Mouse (Mus musculus) stomach, embryonic 16.5 days (tissue): ENCODE data around the gene Vwa2. TPM values are rescaled to one million over a fixed set of nuclear protein-coding genes. Genes with fewer than 3 reads are reported as not detected.
A peak's percentile ranks its signal among the peaks of the same experiment; 100 is the strongest.

Experiments
- ATAC-seq: fragments of 200-750 bp; cut with Nextera tagmentation; 2 replicates; pipeline ENCODE4 v1.8.0; 2017; ENCODE audit warnings: moderate number of reproducible peaks, moderate TSS enrichment; ENCODE audit not compliant: insufficient read depth, low FRiP score
- H3K27ac ChIP-seq: fragments of 300-500 bp; sonication (generic); 2 replicates; pipeline ENCODE4 v1.5.1; 2014; ENCODE audit warnings: low read length
- H3K27me3 ChIP-seq: fragments of 300-500 bp; sonication (generic); 2 replicates; pipeline ENCODE4 v1.6.1; 2014; ENCODE audit warnings: low read length, control low read depth, mixed read lengths; ENCODE audit not compliant: control insufficient read depth, insufficient read depth
- H3K36me3 ChIP-seq: fragments of 300-500 bp; sonication (generic); 2 replicates; pipeline ENCODE4 v1.6.1; 2014; ENCODE audit warnings: low read length; ENCODE audit not compliant: control insufficient read depth, insufficient read depth
- H3K4me1 ChIP-seq: fragments of 300-500 bp; sonication (generic); 2 replicates; pipeline ENCODE4 v1.6.1; 2014; ENCODE audit warnings: low read length, control low read depth, mixed read lengths; ENCODE audit not compliant: control insufficient read depth, insufficient read depth
- H3K4me2 ChIP-seq: fragments of 300-500 bp; sonication (generic); 2 replicates; pipeline ENCODE4 v1.6.1; 2014; ENCODE audit warnings: low read depth, low read length, mixed read lengths
- H3K4me3 ChIP-seq: fragments of 300-500 bp; sonication (generic); replicated peaks from 2 replicates; pipeline ENCODE4 v1.5.1; 2014; ENCODE audit warnings: mild to moderate bottlenecking, low read length
- H3K9ac ChIP-seq: fragments of 300-500 bp; sonication (generic); 2 replicates; pipeline ENCODE4 v1.6.1; 2014; ENCODE audit warnings: low read length
- H3K9me3 ChIP-seq: fragments of 300-500 bp; sonication (generic); replicated peaks from 2 replicates; pipeline ENCODE4 v1.6.1; 2016; ENCODE audit warnings: low read length, control low read depth; ENCODE audit not compliant: control insufficient read depth
- WGBS: fragments of 180-500 bp; shearing (Covaris S2); extraction: QIAGEN DNeasy Blood & Tissue Kit; methylation state at CpG from one replicate; pipeline ENCODE4 v1.1.7; 2014; 5-methylcytosine and 5-hydroxymethylcytosine counted together
- polyA plus RNA-seq: library from polyadenylated mRNA; unstranded; fragments of >200 nt; fragmentation: Nextera tagmentation; extraction: Ambion mirVana; gene quantifications from 2 replicates; pipeline ENCODE4 v1.2.1, GENCODE M21; 2015

Gene Vwa2
- polyA plus RNA-seq, 1 experiment from 2014 or later: 2.9 TPM

GRCm38 (mm10) chr19:56959601-56960000, 85.6 kb downstream of the Vwa2 start:
- Histone ChIP-seq H3K9ac (no peak overlapping the region; the same call in 1 of the 2 replicates), H3K9me3 (no peaks in the 10 kb centered on the region), H3K27me3 (no peaks in the 10 kb centered on the region), H3K4me3 (no peak overlapping the region), H3K36me3 (no peaks in the 10 kb centered on the region), H3K4me2 (no peak overlapping the region), H3K4me1 (peaks cover 25% of the 10 kb centered on the region), H3K27ac (peak overlapping the region; percentile 75)
- no peak for ATAC-seq
- 62% methylated on average over 3 of the region's 3 CpGs for WGBS

Other genes starting within 250 kb of the Vwa2 start
- 0.34 and 0.44 TPM in 2 replicates for gene Adrb1, start 152.1 kb upstream of the Vwa2 start, polyA plus RNA-seq
- 19.3 and 20.3 TPM in 2 replicates for gene Ccdc186, start 52.1 kb upstream of the Vwa2 start, polyA plus RNA-seq
- gene Tdrd1, start 48.0 kb upstream of the Vwa2 start, polyA plus RNA-seq: 3.0 and 3.1 TPM in 2 replicates
- 23.1 and 23.9 TPM in 2 replicates for gene Afap1l2, start 134.0 kb downstream of the Vwa2 start, polyA plus RNA-seq